Mouse (Mus musculus) liver, embryonic 16.5 days (tissue): ENCODE measurements at regions not wholly inside any gene's neighbourhood (a gene's known extent, or its start where the extent isn't known, plus 50 kb on each side); places are given as distances from the start of the nearest gene placed in this dataset.

Source experiments
- ATAC-seq: fragments of 200-750 bp; cut with Nextera tagmentation; 2 replicates; pipeline ENCODE4 v1.8.0; 2017; ENCODE audit warnings: low read depth, mild to moderate bottlenecking, moderate number of reproducible peaks, moderate library complexity
- H3K27ac ChIP-seq: fragments of 300-500 bp; sonication (generic); 2 replicates; pipeline ENCODE4 v1.5.1; 2014; ENCODE audit warnings: mild to moderate bottlenecking, low read length
- H3K27me3 ChIP-seq: fragments of 300-500 bp; sonication (generic); 2 replicates; pipeline ENCODE4 v1.6.1; 2014; ENCODE audit warnings: low read depth, low read length, mixed read lengths; ENCODE audit not compliant: control insufficient read depth, insufficient read depth
- H3K36me3 ChIP-seq: fragments of 300-500 bp; sonication (generic); 2 replicates; pipeline ENCODE4 v1.6.1; 2014; ENCODE audit warnings: mild to moderate bottlenecking; ENCODE audit not compliant: control insufficient read depth, insufficient read depth
- H3K4me1 ChIP-seq: fragments of 300-500 bp; sonication (generic); 2 replicates; pipeline ENCODE4 v1.6.1; 2014; ENCODE audit warnings: low read depth, low read length, mixed read lengths; ENCODE audit not compliant: control insufficient read depth
- H3K4me2 ChIP-seq: fragments of 300-500 bp; sonication (generic); 2 replicates; pipeline ENCODE4 v1.6.1; 2014; ENCODE audit warnings: low read depth, low read length, mixed read lengths
- H3K4me3 ChIP-seq: fragments of 300-500 bp; sonication (generic); 2 replicates; pipeline ENCODE4 v1.5.1; 2014; ENCODE audit warnings: low read depth, mild to moderate bottlenecking, low read length
- H3K9ac ChIP-seq: fragments of 300-500 bp; sonication (generic); 2 replicates; pipeline ENCODE4 v1.6.1; 2014; ENCODE audit warnings: low read depth, low read length
- H3K9me3 ChIP-seq: fragments of 300-500 bp; sonication (generic); replicated peaks from 2 replicates; pipeline ENCODE4 v1.6.1; 2016; ENCODE audit warnings: low read length; ENCODE audit not compliant: control insufficient read depth
- WGBS: fragments of 180-500 bp; shearing (Covaris S2); extraction: QIAGEN DNeasy Blood & Tissue Kit; methylation state at CpG from one replicate; pipeline ENCODE4 v1.1.7; 2014; ENCODE audit not compliant: insufficient replicate concordance; 5-methylcytosine and 5-hydroxymethylcytosine counted together

DNA sequence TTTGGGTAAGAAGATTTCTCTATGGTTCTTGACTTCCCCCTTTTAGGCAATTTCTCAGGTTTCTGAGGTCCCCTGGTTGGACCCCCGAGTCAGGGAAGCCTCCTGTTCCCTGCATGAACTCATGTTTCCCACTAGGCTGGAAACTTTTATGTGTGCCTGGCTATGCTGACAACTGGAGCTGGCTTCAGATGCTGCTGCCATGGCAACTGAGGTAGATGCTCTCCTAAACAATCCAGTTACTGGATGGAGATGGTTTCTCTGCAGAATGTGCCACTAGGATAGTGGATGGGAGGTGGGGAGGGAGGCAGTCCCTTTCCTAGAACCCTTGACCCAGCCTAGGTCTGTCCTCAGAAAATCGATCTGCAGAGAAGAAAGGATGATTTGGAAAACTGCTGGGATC is 79.4 kb upstream of the Ccnd1 start:
- no peak overlapping the region for H3K27ac ChIP-seq
- WGBS = 28% methylated on average over 2 of the region's 2 CpGs
- no peaks in the 10 kb centered on the region for H3K27me3 ChIP-seq
- no peak overlapping the region for H3K4me2 ChIP-seq
- no peak overlapping the region for H3K4me3 ChIP-seq
- H3K36me3 ChIP-seq = no peaks in the 10 kb centered on the region
- H3K9ac ChIP-seq = no peak overlapping the region
- ATAC-seq = no peak
- H3K4me1 ChIP-seq = no peaks in the 10 kb centered on the region
- no peaks in the 10 kb centered on the region for H3K9me3 ChIP-seq

DNA sequence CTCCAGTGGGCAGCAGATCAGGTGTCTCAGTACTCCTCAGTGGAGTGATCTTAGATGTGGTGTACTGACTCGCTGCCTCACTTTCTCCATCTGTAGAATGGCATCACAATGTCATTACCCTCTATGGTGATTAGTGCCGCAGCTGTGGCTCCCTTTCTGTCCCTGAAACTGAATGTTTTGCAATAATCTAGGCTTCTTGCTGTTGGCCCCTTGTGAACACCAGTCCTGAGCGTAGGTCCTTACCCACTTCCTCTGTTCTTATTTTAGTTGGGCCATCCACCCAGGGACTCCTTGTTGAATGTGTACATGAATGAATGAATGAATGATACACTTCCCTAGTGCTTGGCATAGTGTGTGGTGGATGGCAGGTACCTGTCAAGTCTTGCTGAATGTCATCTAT is 78.4 kb upstream of the Ccnd1 start:
- Histone ChIP-seq H3K4me1 (no peaks in the 10 kb centered on the region), H3K27me3 (no peaks in the 10 kb centered on the region), H3K27ac (no peak overlapping the region), H3K9me3 (no peaks in the 10 kb centered on the region), H3K4me3 (no peak overlapping the region), H3K36me3 (no peaks in the 10 kb centered on the region), H3K4me2 (no peak overlapping the region), H3K9ac (no peak overlapping the region)
- 40% methylated on average over 3 of the region's 3 CpGs for WGBS
- ATAC-seq = no peak

DNA sequence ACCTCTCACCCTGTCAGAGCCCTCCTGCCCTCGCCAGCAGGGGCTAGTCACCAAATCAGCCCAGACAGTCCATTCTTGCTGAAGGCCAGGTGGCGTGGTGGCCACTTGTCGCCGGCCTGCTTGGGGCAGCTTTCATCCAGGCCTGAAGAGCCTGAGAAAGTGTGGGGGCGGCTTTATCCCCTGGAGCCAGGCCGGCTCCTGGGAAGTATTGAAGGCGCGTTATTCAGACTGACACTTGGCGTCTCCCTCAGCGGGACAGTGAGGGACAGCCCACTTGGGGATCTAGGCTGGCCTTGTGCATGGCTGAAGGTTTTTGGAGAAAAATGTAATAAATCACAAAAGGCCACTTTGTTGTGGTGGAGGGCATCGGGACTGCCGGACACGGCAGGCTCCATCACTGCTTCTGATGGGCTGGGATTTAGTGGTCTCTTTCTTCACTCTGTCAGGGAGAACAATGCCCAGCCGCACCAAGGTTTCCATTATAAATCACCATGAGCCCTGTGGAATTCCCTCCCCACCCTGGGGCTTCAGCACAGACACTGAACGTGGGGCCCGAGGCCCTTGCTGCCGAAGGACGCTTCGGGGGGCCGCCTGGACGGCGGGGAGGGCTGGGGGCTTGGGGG is 75.8 kb upstream of the Ccnd1 start:
- H3K9ac ChIP-seq = no peak overlapping the region
- H3K4me1 ChIP-seq = no peaks in the 10 kb centered on the region
- 64% methylated on average over 22 of the region's 22 CpGs for WGBS
- H3K27me3 ChIP-seq = no peaks in the 10 kb centered on the region
- ATAC-seq = no peak
- no peaks in the 10 kb centered on the region for H3K36me3 ChIP-seq
- no peak overlapping the region for H3K27ac ChIP-seq
- H3K4me3 ChIP-seq = no peak overlapping the region
- no peaks in the 10 kb centered on the region for H3K9me3 ChIP-seq
- no peak overlapping the region for H3K4me2 ChIP-seq

DNA sequence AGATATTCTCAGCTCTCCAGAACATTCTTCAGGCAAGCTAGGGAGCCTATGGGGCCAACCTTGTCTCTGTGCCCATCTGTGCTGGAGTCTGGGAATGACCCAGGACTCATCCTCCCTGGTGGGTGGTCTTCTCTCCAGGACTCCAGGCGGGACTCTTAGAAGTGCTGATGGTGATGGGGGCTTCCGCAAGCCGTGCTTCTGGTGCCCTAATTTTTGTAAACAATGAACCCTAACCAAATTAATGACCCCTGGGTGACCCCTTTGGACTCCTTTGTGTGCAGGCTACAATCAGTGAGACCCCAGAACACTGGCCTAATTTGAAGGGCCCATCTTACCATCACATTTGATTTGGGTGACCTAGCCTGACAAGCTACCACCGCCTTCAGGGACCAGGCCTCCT is 71.0 kb upstream of the Ccnd1 start:
- no peak for ATAC-seq
- Histone ChIP-seq H3K36me3 (no peaks in the 10 kb centered on the region), H3K27me3 (no peaks in the 10 kb centered on the region), H3K27ac (no peak overlapping the region), H3K4me2 (no peak overlapping the region), H3K9me3 (no peaks in the 10 kb centered on the region), H3K4me1 (no peaks in the 10 kb centered on the region; the same call in 1 of the 2 replicates), H3K4me3 (no peak overlapping the region), H3K9ac (no peak overlapping the region)
- 43% methylated on average over 4 of the region's 4 CpGs for WGBS

DNA sequence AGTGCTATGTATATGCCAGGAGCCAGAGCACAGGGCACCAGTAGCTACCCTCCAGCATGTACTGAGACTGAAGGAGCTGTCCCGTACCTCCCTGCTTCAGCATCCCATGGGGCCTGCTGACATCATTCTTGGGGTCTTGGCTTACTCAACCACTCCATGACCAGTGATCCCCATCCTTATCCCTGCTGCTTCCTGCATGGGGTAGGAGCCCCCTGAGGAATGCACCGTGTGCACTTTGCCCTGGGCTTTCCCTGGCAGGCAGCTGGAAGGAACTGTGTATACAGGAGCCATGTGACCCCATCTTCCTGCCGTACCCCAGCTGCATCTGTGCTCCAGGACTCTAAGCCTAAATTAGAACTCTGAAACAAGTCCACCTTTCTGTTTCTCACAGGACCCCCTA is 70.3 kb upstream of the Ccnd1 start:
- no peak for ATAC-seq
- no peak overlapping the region for H3K4me3 ChIP-seq
- H3K4me2 ChIP-seq = no peak overlapping the region
- no peak overlapping the region for H3K9ac ChIP-seq
- no peaks in the 10 kb centered on the region; the same call in 1 of the 2 replicates for H3K4me1 ChIP-seq
- WGBS = 40% methylated on average over 3 of the region's 3 CpGs
- no peaks in the 10 kb centered on the region for H3K27me3 ChIP-seq
- H3K9me3 ChIP-seq = no peaks in the 10 kb centered on the region
- H3K27ac ChIP-seq = no peak overlapping the region
- no peaks in the 10 kb centered on the region for H3K36me3 ChIP-seq

DNA sequence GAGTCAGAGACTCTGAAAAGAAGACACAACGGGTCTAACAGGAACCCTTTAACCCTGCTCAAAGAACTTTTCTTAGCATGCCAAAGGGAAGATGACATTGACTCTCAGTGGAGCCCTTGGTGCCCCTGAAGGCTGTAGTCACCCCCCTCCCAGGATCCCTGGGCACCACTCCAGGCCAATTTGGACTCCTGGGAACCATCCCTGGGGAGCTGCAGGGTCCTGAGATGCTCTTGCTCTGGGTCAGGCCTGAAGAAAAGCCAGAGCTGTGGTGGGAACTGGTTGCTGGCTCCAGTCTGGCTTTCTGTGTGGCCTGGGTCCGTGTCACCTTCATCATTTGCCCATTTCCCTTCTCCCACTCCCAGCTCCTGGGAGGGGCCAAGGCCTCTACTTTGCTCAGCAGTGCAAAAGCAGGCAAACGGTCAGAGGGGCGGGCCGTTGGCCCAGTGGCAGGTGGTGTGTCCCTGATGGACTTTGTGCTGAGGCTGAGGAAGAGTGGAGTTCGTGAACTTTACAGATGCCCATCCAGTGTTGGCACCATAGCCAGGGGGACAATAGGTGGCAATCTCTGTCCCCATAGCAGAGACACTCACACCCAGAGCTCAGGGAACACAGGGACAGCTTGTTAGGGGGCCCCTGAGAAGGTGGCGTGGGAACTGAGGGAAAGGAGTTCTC is 69.1 kb upstream of the Ccnd1 start:
- H3K4me2 ChIP-seq = no peak overlapping the region
- no peak overlapping the region for H3K27ac ChIP-seq
- H3K4me1 ChIP-seq = no peaks in the 10 kb centered on the region; the same call in 1 of the 2 replicates
- H3K9ac ChIP-seq = no peak overlapping the region
- H3K27me3 ChIP-seq = no peaks in the 10 kb centered on the region
- H3K4me3 ChIP-seq = no peak overlapping the region
- no peaks in the 10 kb centered on the region for H3K9me3 ChIP-seq
- ATAC-seq = no peak
- 41% methylated on average over 7 of the region's 7 CpGs for WGBS
- H3K36me3 ChIP-seq = no peaks in the 10 kb centered on the region

DNA sequence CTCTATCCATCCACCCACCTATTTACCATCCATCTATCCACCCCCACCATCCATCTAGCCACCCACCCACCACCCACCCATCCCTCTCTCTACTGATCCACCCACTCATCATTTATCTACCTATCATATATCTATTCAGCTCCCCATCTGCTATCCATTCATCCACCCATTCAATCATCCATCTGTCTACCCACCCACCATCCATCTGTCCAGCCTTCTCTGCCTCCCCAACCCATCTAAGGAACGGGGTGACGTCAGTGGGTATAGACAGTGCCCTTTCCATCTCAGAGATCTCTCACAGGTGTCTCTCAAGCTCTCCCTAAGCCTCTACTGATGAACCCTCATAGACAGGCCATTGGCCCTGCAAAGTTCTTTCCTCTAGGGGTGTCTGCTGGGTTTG is 67.5 kb upstream of the Ccnd1 start:
- WGBS = 54% methylated on average over 2 of the region's 2 CpGs
- Histone ChIP-seq H3K27me3 (no peaks in the 10 kb centered on the region), H3K9me3 (no peaks in the 10 kb centered on the region), H3K4me3 (no peak overlapping the region), H3K27ac (no peak overlapping the region), H3K4me2 (no peak overlapping the region), H3K4me1 (no peaks in the 10 kb centered on the region; the same call in 1 of the 2 replicates), H3K9ac (no peak overlapping the region), H3K36me3 (no peaks in the 10 kb centered on the region)
- no peak for ATAC-seq

DNA sequence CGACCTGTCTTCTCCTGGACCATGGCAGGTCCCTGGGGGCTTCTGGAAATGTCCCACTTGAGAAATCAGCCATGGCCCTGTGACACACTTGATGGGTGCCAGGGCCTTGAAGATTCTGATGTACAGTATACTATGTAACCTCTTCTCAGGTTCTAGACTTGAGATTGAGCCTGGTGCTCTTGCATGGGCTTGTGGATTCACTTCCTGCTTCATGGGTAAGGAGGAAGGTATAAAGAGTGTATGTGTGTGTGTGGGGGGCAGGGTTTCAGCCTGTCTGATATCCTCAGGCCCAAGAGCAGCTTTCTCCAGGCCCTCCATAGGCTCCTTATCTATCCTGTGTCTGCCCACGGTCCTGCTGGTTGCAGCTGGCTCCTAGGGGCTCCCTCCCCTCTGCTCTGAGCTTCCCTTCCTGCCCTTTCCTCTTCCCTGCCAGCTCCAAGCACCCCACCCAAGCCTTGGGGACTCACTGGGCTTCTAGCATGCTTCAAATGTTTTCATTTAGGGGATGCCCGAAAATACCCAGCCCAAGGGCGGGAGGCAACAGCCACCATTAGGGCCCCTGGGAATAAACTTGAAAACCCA is 61.9 kb upstream of the Ccnd1 start:
- H3K9me3 ChIP-seq = no peaks in the 10 kb centered on the region
- H3K4me1 ChIP-seq = no peaks in the 10 kb centered on the region
- no peak for ATAC-seq
- H3K27ac ChIP-seq = no peak overlapping the region
- no peak overlapping the region for H3K9ac ChIP-seq
- 54% methylated on average over 4 of the region's 4 CpGs for WGBS
- H3K27me3 ChIP-seq = no peaks in the 10 kb centered on the region
- H3K4me2 ChIP-seq = no peak overlapping the region
- no peak overlapping the region for H3K4me3 ChIP-seq
- H3K36me3 ChIP-seq = no peaks in the 10 kb centered on the region

DNA sequence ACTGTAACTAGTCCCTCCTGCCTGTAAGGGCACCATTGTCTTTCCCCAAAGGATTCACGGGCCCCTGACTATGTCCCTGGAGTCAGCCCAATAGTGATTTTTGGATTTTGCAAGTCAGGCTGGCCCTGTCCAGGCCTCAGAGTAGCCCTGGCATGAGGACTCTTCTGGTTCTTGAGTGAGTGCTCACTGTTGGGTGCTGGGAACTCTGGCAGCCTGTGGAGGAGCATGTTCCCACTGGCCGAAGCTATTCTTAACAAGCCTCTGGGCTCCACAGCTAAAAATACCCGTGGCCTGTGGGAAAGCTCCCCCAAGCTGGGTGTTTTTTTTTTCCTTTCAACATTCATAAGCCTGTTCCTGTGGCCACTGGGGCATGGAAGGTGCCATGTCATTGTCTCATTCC is 60.0 kb upstream of the Ccnd1 start:
- Histone ChIP-seq H3K27me3 (no peaks in the 10 kb centered on the region), H3K4me3 (no peak overlapping the region), H3K27ac (no peak overlapping the region), H3K9me3 (no peaks in the 10 kb centered on the region), H3K4me1 (no peaks in the 10 kb centered on the region), H3K36me3 (no peaks in the 10 kb centered on the region), H3K4me2 (no peak overlapping the region), H3K9ac (no peak overlapping the region)
- WGBS = 50% methylated on average over 3 of the region's 3 CpGs
- no peak for ATAC-seq
